Comparison of ENCODE assay signal across 14 mouse cellular contexts in the genomic region with DNA sequence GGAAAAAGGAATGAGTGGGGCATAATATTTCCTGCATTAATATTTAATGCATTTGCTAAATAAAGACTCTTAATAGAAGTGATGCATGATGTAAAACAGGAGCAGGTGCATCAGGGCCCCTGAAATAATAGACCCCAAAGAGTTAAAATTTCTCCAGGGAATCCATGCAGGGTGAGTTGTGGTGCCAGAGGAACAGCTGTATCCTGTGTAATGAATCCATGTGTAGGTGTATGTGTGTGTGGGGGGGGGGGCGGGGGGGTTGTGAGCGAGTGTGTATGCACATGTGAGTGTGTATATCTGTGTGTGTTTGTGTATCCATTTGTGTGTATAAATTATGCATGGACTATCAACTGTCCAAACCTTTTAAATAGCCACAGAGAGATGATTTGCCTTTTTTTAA.
"Had no signal": no experiment of that assay in that cellular context is flagged by ENCODE, and none has a peak within 500 bp of the region (broad histone marks: within the 10 kb centered on the region; RNA-seq: fewer than 3 reads in every experiment).

No protein-coding gene starts in this region.

- ATAC-seq: midbrain, embryonic 13.5 days had no signal

- DNase-seq: kidney, adult 11 months; kidney, adult 8-10 months; kidney, postnatal 10 days; kidney, postnatal 36 days; layer of hippocampus, postnatal 36 days; liver, embryonic 13.5 days; lung, adult 2 months; lung, postnatal 14 days; lung, postnatal 4 days; thymus, adult 18-20 months; thymus, postnatal 36 days had no signal

- H3K4me2 ChIP-seq: kidney, embryonic 15.5 days; liver, embryonic 13.5 days; midbrain, embryonic 13.5 days had no signal

- H3K9me3 ChIP-seq: kidney, embryonic 15.5 days; liver, embryonic 13.5 days; midbrain, embryonic 13.5 days had no signal

- H3K27ac ChIP-seq: kidney, embryonic 15.5 days; left cerebral cortex, adult 2 months; liver, embryonic 13.5 days; midbrain, embryonic 13.5 days had no signal

- H3K36me3 ChIP-seq: kidney, embryonic 15.5 days; liver, embryonic 13.5 days; midbrain, embryonic 13.5 days had no signal

- H3K27me3 ChIP-seq: kidney, embryonic 15.5 days; liver, embryonic 13.5 days; midbrain, embryonic 13.5 days had no signal

- H3K4me3 ChIP-seq: kidney, embryonic 15.5 days; left cerebral cortex, adult 2 months; liver, embryonic 13.5 days; midbrain, embryonic 13.5 days had no signal

- H3K9ac ChIP-seq: kidney, embryonic 15.5 days; liver, embryonic 13.5 days; midbrain, embryonic 13.5 days had no signal

- H3K4me1 ChIP-seq: kidney, embryonic 15.5 days; liver, embryonic 13.5 days had no signal
